Mouse (Mus musculus) lung, postnatal 25 days (tissue): ENCODE measurements around the gene Actr1a.
A peak's percentile ranks its signal among the peaks of the same experiment; 100 is the strongest.

Experiments used
- DNase-seq: peaks from one replicate; pipeline ENCODE4 v3.0.0; 2022; ENCODE audit warnings: low spot score

The Actr1a gene

GRCm38 (mm10) chr19:46350168-46350932, 45.2 kb downstream of the Actr1a start, which contains the start of gene 2310034G01Rik:
2310034G01Rik (minus strand) TSS chr19:46350302.
- DNase-seq: peak; percentile 41

- DNase-seq: no peak
These were observed 46.0 kb downstream of the Actr1a start for GRCm38 (mm10) chr19:46349550-46349949.

DNA sequence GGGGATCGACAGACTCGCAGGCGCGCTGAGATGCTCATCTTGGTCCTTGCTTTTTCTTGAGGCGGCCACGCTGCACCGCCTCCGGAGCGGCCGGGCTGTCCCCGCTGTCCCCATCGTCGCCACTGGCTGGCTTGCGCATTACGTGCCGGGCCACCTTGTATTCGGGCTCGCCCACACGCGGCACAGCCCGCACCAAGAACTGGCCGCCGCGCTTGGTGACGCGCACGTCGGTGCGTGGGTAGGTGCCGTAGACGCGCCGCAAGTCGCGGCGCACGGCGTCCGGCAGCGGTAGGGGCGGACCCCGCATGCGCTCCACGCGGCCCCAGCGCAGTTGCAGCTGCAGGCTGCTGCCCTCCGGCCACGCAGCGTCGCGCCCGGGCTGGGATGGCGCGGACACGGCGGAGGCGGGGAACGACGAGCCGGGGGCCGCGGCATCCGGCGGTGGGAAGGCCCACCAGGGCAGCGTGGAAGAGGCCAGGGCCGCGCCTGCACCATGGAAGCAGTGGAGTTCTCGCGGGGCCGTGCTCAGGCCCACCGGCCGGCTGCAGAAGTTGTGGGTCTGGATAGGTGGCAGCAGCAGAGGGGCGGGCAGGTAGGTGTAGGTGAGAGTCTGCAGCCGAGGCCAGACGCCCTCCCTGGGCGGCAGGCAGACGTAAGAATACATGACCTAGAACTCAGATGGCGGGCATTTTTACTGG, 46.6 kb downstream of the Actr1a start:
- DNase-seq: peak; percentile 58

- no peak for DNase-seq
These were observed 47.4 kb downstream of the Actr1a start for GRCm38 (mm10) chr19:46347936-46348668.

DNA sequence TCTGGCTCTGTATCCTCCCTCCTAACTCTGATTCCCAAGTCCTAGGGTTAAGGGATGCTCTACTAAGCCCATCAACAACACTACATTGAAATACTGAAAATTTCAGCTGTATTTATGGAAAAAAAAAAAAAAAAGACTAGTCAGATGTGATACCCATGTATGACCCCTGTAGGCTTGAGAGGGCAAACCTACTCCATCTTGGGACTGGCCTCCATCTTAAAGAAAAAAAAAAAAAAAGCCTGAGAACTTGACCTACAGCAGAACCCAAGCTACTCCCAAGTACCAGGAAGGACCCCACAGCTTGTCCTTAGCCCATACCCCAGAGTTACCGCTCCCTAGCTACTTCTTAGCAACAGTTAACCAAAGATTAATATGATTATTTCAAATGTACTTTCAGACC, 48.4 kb downstream of the Actr1a start:
- DNase-seq: no peak

- no peak for DNase-seq
These were observed 50.7 kb downstream of the Actr1a start for GRCm38 (mm10) chr19:46344710-46345419.

GRCm38 (mm10) chr19:46339287-46339971, 56.1 kb downstream of the Actr1a start:
- peak; percentile 81 for DNase-seq

DNA sequence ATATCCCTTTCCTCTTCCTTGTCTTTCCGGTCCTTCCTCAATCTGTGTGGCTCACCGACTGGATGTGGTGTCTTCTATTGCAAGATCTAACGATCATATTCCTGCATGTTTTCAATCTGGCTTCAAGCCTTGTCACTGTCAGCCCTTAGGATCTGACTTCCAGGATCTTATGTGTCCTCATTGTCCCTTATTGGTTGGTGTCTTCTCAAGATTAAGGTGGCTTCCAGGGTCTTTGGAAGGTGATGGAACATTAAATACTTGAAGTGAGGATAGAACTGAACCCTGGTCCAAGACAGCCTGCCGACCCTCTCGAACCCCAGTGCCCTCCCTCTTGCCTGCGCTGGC, 56.6 kb downstream of the Actr1a start:
- no peak for DNase-seq

GRCm38 (mm10) chr19:46338331-46338936, 57.1 kb downstream of the Actr1a start, which contains the start of gene Cuedc2:
Cuedc2 (minus strand) TSS chr19:46338702.
- DNase-seq: peak; percentile 97

DNA sequence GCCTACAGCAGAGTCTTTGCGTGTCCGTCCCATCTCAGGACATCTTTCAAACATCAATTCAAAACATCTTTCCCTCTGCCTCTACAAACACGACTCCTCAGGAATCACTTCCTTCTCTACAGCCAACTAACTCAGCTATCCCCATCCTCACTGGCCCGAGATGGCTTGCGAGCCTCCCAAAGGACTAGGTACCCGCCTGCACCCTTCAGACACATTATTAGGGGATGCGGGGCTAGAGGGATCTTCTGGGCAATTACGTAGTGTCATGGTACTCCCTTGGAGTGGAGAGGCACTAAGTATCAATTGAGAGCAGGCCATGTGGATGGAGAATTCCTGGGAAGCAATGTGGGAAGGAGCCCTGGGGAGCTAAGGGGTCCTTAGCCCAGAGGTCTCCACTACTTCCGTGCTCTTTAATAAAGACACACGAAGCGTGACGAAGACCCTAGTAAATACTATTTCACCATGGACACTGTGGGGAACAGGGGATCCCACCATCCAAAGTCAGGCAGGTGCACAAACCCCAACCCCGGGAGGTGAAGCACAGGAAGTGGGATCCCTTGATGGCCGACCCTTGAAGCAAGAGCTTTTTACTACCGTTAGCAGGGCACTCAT, 57.7 kb downstream of the Actr1a start:
- DNase-seq: no peak

- no peak for DNase-seq
These were observed 61.6 kb downstream of the Actr1a start for GRCm38 (mm10) chr19:46333906-46334305.

DNA sequence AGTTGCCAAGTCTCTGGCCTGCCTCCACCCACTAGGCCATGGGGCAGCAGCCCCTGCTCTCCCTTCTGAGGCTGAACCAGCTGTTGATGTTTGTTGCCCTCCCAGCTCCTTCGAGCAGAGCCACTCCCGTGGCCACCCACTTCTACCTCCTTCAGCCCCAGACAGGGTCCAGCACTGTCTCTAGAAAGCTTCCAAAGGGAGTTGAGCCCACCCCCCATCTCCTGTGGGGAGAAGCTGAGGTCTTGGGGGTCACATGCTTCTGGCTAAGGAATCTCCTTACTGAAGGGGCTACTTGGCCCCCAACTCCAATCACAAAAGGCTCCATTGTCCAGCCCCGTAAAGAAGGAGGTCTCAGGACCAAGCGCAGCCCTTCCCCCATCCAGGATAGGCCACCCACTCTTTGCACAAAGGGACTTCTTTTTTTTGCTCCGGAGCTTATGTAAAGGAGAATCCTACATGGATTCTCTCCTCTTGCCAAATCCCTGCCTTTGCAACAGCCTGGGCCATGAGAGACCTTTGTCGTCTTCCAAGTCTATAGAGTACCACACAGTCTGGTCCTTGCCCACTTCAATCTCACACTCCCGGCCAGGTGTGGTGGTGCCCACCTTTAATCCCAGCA, 62.7 kb downstream of the Actr1a start:
- no peak for DNase-seq

GRCm38 (mm10) chr19:46331936-46332335, 63.6 kb downstream of the Actr1a start:
- no peak for DNase-seq

DNA sequence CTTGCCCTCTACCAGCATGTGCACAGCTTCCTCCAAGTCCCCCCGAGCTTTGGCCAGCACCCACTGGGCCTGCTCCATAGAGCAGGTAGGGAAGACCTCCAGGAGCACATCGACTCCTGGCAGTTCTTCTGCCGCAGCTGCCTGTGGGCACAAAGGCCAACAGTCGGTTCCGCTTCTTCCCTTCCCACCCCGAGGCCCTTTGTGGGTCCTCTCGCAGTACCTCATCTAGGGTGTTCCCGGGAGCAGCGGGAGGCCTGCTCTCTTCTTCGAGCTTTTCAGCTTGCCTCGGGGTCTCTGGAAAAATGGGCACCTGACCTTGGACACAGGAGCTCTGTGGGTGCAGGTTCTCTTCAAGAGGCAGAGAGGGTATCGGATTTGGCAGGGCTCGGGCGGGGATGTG, 64.2 kb downstream of the Actr1a start:
- no peak for DNase-seq

DNA sequence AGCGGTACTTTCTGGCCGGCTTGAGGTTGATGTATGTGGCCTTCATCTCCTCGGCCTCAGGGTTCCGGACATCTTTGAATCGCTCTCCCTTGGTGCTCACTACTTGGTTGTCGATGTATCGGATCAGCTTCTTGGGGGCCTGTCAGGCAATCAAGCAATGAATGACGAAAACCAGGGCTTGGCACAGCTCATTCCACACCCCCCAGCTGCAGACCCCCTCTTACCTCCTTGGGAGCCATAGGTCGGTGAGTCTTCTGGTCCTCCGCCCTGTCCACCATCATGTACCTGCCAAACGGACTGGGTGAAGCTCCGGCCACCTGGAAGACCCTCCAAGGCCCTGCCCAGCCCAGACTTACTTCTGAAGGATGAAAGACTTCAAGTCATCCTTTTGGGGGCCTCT, 64.9 kb downstream of the Actr1a start:
- no peak for DNase-seq

DNA sequence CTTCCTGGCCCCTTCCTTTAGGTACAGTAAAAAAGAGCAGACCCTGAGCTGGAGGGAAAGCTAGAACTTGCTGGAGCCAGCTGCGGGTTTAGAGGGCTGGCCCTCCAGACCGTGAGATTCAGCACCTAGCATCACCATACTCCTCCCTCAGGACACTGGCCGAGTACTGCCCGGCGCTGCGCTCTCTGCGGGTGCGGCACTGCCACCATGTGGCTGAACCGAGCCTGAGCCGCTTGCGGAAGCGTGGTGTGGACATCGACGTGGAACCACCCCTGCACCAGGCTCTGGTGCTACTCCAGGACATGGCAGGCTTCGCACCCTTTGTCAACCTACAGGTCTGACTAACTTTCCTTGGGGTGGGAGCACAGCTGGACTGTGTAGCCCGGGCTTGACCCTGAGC, 65.6 kb downstream of the Actr1a start:
- peak; percentile 86 for DNase-seq

DNA sequence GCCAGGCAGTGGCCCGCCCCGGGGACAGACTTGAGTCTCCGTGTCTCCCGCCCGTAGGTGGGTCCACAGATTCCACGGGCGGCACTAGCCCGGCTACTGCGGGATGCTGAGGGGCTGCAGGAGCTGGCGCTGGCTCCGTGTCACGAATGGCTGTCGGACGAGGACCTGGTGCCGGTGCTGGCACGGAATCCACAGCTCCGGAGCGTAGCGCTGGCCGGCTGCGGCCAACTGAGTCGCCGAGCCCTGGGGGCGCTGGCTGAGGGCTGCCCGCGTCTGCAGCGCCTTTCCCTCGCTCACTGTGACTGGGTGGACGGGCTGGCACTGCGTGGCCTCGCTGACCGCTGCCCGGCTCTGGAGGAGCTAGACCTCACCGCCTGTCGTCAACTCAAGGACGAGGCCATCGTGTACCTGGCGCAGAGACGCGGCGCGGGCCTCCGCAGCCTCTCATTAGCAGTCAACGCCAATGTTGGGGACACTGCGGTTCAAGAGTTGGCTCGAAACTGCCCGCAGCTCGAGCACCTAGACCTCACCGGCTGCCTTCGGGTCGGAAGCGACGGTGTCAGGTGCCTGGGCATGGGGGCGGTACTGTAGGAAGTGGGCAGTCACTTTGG, 66.4 kb downstream of the Actr1a start:
- no peak for DNase-seq

DNA sequence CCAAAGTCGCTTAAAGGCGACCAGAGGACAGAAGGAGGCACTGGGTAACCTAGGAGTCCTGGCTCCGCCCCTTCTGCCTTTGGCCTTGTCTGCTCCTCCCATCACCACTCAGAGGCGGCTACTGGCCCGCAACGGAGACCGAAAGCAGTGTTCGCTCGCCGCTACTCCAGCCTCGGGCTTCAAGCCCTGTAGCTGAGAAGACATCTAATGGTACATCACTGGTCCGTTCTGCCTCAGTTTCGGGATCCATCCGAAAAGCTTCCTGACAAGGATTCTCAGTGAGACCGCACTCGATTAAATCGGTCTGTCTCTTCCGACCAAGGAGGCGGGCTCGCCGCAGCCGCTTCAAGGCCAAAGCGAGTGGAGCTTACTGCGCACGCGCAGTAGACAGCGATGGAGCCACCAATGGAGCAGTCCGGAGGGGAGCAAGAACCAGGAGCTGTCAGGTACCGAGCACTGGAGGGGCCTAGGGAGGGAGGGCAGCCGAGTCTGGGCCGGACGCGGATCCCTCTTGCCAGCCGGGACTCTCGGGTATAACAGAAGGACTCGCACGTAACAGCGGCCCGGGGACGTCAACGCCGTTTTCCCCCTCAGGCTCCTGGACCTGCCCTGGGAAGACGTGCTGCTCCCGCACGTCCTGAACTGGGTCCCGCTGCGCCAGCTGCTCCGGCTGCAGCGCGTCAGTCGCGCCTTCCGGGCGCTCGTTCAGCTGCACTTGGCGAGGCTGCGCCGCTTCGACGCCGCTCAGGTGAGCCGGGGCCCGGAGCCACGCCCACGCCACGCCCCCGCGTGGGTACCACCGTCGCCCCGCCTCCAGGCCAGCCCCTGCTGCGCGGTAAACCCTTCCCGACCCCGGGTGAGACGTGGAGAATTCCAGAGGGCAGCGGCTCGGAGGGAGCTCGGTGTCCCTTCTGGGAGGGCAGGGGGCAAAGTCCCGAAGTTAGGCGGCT, 67.2 kb downstream of the Actr1a start, which contains the start of gene Fbxl15:
TSS of gene Fbxl15 (plus strand) at position 104 of the 950 bp plus-strand sequence.
- peak; percentile 94 for DNase-seq
